Mouse (Mus musculus): ENCODE results near the gene Rnf227. TPM values are rescaled to one million over a fixed set of nuclear protein-coding genes. Genes with fewer than 3 reads are reported as not detected.

Gene Rnf227
- polyA plus RNA-seq, 1 experiment: 0.25 TPM

- H3K27me3 ChIP-seq (ENCODE audit: control insufficient read depth, insufficient read depth, low read length): no peaks in the 10 kb centered on the region
- H3K27ac ChIP-seq (ENCODE audit: insufficient read depth, low read depth, low read length): no peak overlapping the region
- H3K4me1 ChIP-seq (ENCODE audit: control insufficient read depth, insufficient read depth, insufficient read length, low read length): peaks cover 7% of the 10 kb centered on the region
- 0 out of 2 replicates have a peak, but pooled peaks cover 2% of the 10 kb centered on the region for H3K36me3 ChIP-seq (ENCODE audit: control insufficient read depth, insufficient read depth, low read length)
- H3K4me3 ChIP-seq (ENCODE audit: low read depth, low read length): no peak overlapping the region
- 87% methylated on average over 3 of the region's 3 CpGs for WGBS
- TF ChIP-seq POLR2A (IDR thresholded peaks at IDR 0.05; ENCODE audit: low read depth, low read length): no peak
- TF ChIP-seq CTCF (IDR thresholded peaks at IDR 0.05; ENCODE audit: extremely low read depth, insufficient read length, insufficient replicate concordance, low read depth, low read length): no peak
These were observed 39.3 kb downstream of the Rnf227 start for GRCm38 (mm10) chr11:69379600-69379999.

DNA sequence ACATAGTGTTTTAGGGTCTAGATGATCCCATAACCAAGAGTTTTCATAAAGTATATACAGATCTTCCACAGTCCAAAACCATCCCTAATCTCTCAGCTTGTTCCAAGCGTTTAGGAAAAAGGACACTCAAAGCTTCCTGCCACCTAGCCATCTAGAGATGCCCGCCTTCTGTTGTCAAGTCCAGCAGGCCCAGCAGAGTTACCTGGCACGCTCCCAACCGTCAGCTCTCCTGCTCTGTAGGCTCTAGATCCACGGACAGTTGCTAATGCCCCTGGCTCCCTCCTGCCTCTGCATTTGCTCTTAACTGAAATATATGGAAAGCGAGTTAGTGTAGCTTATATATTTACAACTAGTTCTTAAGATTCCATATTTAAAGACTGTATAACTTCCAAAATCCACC, 41.1 kb downstream of the Rnf227 start:
- Histone ChIP-seq H3K36me3 (ENCODE audit: control insufficient read depth, insufficient read depth, low read length) (no peaks in the 10 kb centered on the region), H3K4me1 (ENCODE audit: control insufficient read depth, insufficient read depth, insufficient read length, low read length) (peaks cover 10% of the 10 kb centered on the region), H3K27me3 (ENCODE audit: control insufficient read depth, insufficient read depth, low read length) (no peaks in the 10 kb centered on the region), H3K4me3 (ENCODE audit: low read depth, low read length) (no peak overlapping the region), H3K27ac (ENCODE audit: insufficient read depth, low read depth, low read length) (no peak overlapping the region)
- WGBS: 88% methylated on average over 6 of the region's 6 CpGs
- no peak for TF ChIP-seq CTCF (IDR thresholded peaks at IDR 0.05; ENCODE audit: extremely low read depth, insufficient read length, insufficient replicate concordance, low read depth, low read length)
- no peak for TF ChIP-seq POLR2A (IDR thresholded peaks at IDR 0.05; ENCODE audit: low read depth, low read length)

- H3K4me1 ChIP-seq (ENCODE audit: control insufficient read depth, insufficient read depth, insufficient read length, low read length): peaks cover 7% of the 10 kb centered on the region; the same call in 1 of the 2 replicates
- H3K27me3 ChIP-seq (ENCODE audit: control insufficient read depth, insufficient read depth, low read length): no peaks in the 10 kb centered on the region
- 78% methylated on average over 10 of the region's 10 CpGs for WGBS
- H3K27ac ChIP-seq (ENCODE audit: insufficient read depth, low read depth, low read length): no peak overlapping the region
- H3K4me3 ChIP-seq (ENCODE audit: low read depth, low read length): no peak overlapping the region
- TF ChIP-seq CTCF (IDR thresholded peaks at IDR 0.05; ENCODE audit: extremely low read depth, insufficient read length, insufficient replicate concordance, low read depth, low read length) (no peak), POLR2A (IDR thresholded peaks at IDR 0.05; ENCODE audit: low read depth, low read length) (no peak)
- H3K36me3 ChIP-seq (ENCODE audit: control insufficient read depth, insufficient read depth, low read length): no peaks in the 10 kb centered on the region
These were observed 42.3 kb downstream of the Rnf227 start for GRCm38 (mm10) chr11:69382478-69383105.

DNA sequence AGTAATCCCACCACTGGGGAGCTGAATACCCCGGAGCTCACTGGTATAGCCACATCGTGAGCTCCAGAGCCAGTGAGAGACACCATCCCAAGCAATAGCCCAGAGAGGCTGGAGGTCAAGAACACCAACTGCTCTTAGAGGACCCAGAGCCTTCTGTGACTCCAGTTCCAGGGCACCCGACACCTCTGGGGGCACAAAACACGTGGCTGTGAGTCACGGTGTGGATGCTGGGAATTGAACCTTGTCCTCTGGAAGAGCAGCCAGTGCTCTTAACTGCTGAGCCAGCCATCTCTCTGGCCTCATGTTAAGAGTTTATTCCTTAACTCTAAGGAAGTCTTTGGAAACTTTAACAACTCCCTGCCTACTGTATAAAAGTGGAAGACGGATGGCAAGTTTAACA, 44.7 kb downstream of the Rnf227 start:
- H3K36me3 ChIP-seq (ENCODE audit: control insufficient read depth, insufficient read depth, low read length): no peaks in the 10 kb centered on the region
- no peaks in the 10 kb centered on the region for H3K27me3 ChIP-seq (ENCODE audit: control insufficient read depth, insufficient read depth, low read length)
- TF ChIP-seq CTCF (IDR thresholded peaks at IDR 0.05; ENCODE audit: extremely low read depth, insufficient read length, insufficient replicate concordance, low read depth, low read length) (no peak), POLR2A (IDR thresholded peaks at IDR 0.05; ENCODE audit: low read depth, low read length) (no peak)
- no peak overlapping the region for H3K4me3 ChIP-seq (ENCODE audit: low read depth, low read length)
- peak overlapping the region; percentile 59; the same call in 1 of the 2 replicates for H3K27ac ChIP-seq (ENCODE audit: insufficient read depth, low read depth, low read length)
- WGBS: 59% methylated on average over 6 of the region's 6 CpGs
- peaks cover 5% of the 10 kb centered on the region; the same call in 1 of the 2 replicates for H3K4me1 ChIP-seq (ENCODE audit: control insufficient read depth, insufficient read depth, insufficient read length, low read length)

DNA sequence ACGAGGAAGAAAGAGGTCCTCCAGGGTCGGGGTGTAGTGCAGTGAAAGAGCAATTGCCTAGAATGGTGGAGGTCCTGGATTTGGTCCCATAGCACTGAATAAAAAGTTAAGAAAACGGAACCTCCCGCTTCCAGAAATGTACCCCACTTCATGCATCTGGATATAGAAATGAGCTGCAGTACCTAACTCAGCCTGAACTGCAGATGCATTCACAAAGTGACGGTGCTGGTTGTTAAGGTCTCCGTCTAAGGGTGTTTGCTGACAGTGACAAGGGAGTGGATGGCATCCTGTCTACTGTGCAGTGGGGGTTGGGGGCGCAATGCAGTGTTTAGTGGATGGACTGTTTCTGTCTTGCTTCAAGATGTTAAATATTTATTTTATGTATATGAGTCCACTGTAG, 46.5 kb downstream of the Rnf227 start:
- peaks cover 5% of the 10 kb centered on the region; the same call in 1 of the 2 replicates for H3K4me1 ChIP-seq (ENCODE audit: control insufficient read depth, insufficient read depth, insufficient read length, low read length)
- TF ChIP-seq POLR2A (IDR thresholded peaks at IDR 0.05; ENCODE audit: low read depth, low read length): no peak
- no peak for TF ChIP-seq CTCF (IDR thresholded peaks at IDR 0.05; ENCODE audit: extremely low read depth, insufficient read length, insufficient replicate concordance, low read depth, low read length)
- no peak overlapping the region for H3K27ac ChIP-seq (ENCODE audit: insufficient read depth, low read depth, low read length)
- H3K36me3 ChIP-seq (ENCODE audit: control insufficient read depth, insufficient read depth, low read length): no peaks in the 10 kb centered on the region
- H3K4me3 ChIP-seq (ENCODE audit: low read depth, low read length): no peak overlapping the region
- 77% methylated on average over 7 of the region's 7 CpGs for WGBS
- H3K27me3 ChIP-seq (ENCODE audit: control insufficient read depth, insufficient read depth, low read length): no peaks in the 10 kb centered on the region

DNA sequence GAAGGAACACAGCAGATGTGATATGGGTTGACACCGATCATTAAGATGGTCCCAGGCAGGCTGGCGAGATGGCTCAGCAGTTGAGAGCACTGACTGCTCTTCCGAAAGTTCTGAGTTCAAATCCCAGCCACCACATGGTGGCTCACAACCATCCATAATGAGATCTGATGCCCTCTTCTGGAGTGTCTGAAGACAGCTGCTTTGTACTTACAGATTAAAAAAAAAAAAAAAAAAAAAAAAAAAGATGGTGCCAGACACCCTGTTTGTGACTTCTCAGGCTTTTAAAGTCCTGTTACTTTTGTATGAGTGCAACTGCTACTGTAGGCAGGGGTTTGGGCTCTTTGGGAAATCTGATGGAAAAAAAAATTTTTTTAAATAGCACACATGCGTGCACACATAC, 48.4 kb downstream of the Rnf227 start:
- H3K27ac ChIP-seq (ENCODE audit: insufficient read depth, low read depth, low read length): no peak overlapping the region
- TF ChIP-seq POLR2A (IDR thresholded peaks at IDR 0.05; ENCODE audit: low read depth, low read length): no peak
- no peak for TF ChIP-seq CTCF (IDR thresholded peaks at IDR 0.05; ENCODE audit: extremely low read depth, insufficient read length, insufficient replicate concordance, low read depth, low read length)
- no peaks in the 10 kb centered on the region for H3K27me3 ChIP-seq (ENCODE audit: control insufficient read depth, insufficient read depth, low read length)
- 98% methylated on average over 4 of the region's 4 CpGs for WGBS
- no peak overlapping the region for H3K4me3 ChIP-seq (ENCODE audit: low read depth, low read length)
- H3K4me1 ChIP-seq (ENCODE audit: control insufficient read depth, insufficient read depth, insufficient read length, low read length): peaks cover 5% of the 10 kb centered on the region; the same call in 1 of the 2 replicates
- no peaks in the 10 kb centered on the region for H3K36me3 ChIP-seq (ENCODE audit: control insufficient read depth, insufficient read depth, low read length)

GRCm38 (mm10) chr11:69389531-69390399, 49.5 kb downstream of the Rnf227 start:
- 55% methylated on average over 14 of the region's 14 CpGs for WGBS
- no peak overlapping the region for H3K27ac ChIP-seq (ENCODE audit: insufficient read depth, low read depth, low read length)
- TF ChIP-seq POLR2A (IDR thresholded peaks at IDR 0.05; ENCODE audit: low read depth, low read length): no peak
- TF ChIP-seq CTCF (IDR thresholded peaks at IDR 0.05; ENCODE audit: extremely low read depth, insufficient read length, insufficient replicate concordance, low read depth, low read length): no peak
- H3K4me3 ChIP-seq (ENCODE audit: low read depth, low read length): no peak overlapping the region
- no peaks in the 10 kb centered on the region for H3K36me3 ChIP-seq (ENCODE audit: control insufficient read depth, insufficient read depth, low read length)
- peaks cover 5% of the 10 kb centered on the region; the same call in 1 of the 2 replicates for H3K4me1 ChIP-seq (ENCODE audit: control insufficient read depth, insufficient read depth, insufficient read length, low read length)
- H3K27me3 ChIP-seq (ENCODE audit: control insufficient read depth, insufficient read depth, low read length): no peaks in the 10 kb centered on the region

All from small intestine, adult 2 months (tissue).